Mouse (Mus musculus) heart, embryonic 11.5 days (tissue): ENCODE results near the gene Nrgn. TPM values are rescaled to one million over a fixed set of nuclear protein-coding genes. Genes with fewer than 3 reads are reported as not detected.
A peak's percentile ranks its signal among the peaks of the same experiment; 100 is the strongest.

ENCODE experiments used
- ATAC-seq: fragments of 200-750 bp; cut with Nextera tagmentation; replicated peaks from 2 replicates; pipeline ENCODE4 v1.8.0; 2017; ENCODE audit warnings: moderate library complexity; ENCODE audit not compliant: insufficient number of reproducible peaks, low FRiP score, low TSS enrichment
- H3K27ac ChIP-seq: fragments of 300-500 bp; sonication (generic); 2 replicates; pipeline ENCODE4 v1.5.1; 2014; ENCODE audit warnings: mild to moderate bottlenecking, low read depth, low read length
- H3K27me3 ChIP-seq: fragments of 300-500 bp; sonication (generic); 2 replicates; pipeline ENCODE4 v1.6.1; 2014; ENCODE audit warnings: mild to moderate bottlenecking, low read length, mixed read lengths; ENCODE audit not compliant: control insufficient read depth, insufficient read depth
- H3K36me3 ChIP-seq: fragments of 300-500 bp; sonication (generic); 2 replicates; pipeline ENCODE4 v1.6.1; 2014; ENCODE audit warnings: mild to moderate bottlenecking, low read length, moderate library complexity, mixed read lengths; ENCODE audit not compliant: control insufficient read depth, insufficient read depth
- H3K4me1 ChIP-seq: fragments of 300-500 bp; sonication (generic); 2 replicates; pipeline ENCODE4 v1.6.1; 2014; ENCODE audit warnings: low read length; ENCODE audit not compliant: control insufficient read depth, insufficient read depth
- H3K4me2 ChIP-seq: fragments of 300-500 bp; sonication (generic); 2 replicates; pipeline ENCODE4 v1.6.1; 2014; ENCODE audit warnings: mild to moderate bottlenecking, moderate library complexity
- H3K4me3 ChIP-seq: fragments of 300-500 bp; sonication (generic); 2 replicates; pipeline ENCODE4 v1.5.1; 2014; ENCODE audit warnings: low read depth, low read length
- H3K9ac ChIP-seq: fragments of 300-500 bp; sonication (generic); 2 replicates; pipeline ENCODE4 v1.6.1; 2014; ENCODE audit warnings: mild to moderate bottlenecking, low read depth, low read length, moderate library complexity
- H3K9me3 ChIP-seq: fragments of 300-500 bp; sonication (generic); replicated peaks from 2 replicates; pipeline ENCODE4 v1.6.1; 2016; ENCODE audit warnings: low read length; ENCODE audit not compliant: control insufficient read depth
- WGBS: fragments of 180-500 bp; shearing (Covaris S2); extraction: QIAGEN DNeasy Blood & Tissue Kit; methylation state at CpG from one replicate; pipeline ENCODE4 v1.1.7; 2014; ENCODE audit not compliant: insufficient replicate concordance; 5-methylcytosine and 5-hydroxymethylcytosine counted together
- polyA plus RNA-seq: library from polyadenylated mRNA; unstranded; fragments of >200 nt; fragmentation: Nextera tagmentation; extraction: Ambion mirVana; gene quantifications from 2 replicates; pipeline ENCODE4 v1.2.1, GENCODE M21; 2014

Gene Nrgn
- polyA plus RNA-seq, 1 experiment from 2014 or later = 5.2 TPM

GRCm38 (mm10) chr9:37527396-37528224 is 25.1 kb downstream of the Nrgn start, which contains the start of gene Esam:
Gene Esam, plus strand, starts transcription at chr9:37528078.
- Histone ChIP-seq H3K27me3 (peaks cover 21% of the 10 kb centered on the region; the same call in 1 of the 2 replicates), H3K27ac (peak within 1 kb of the TSS; percentile 70)
- ATAC-seq = peak; percentile 58

GRCm38 (mm10) chr9:37526443-37527395 is 26.0 kb downstream of the Nrgn start:
- Histone ChIP-seq H3K4me2 (peak overlapping the region; percentile 76), H3K9me3 (no peaks in the 10 kb centered on the region), H3K27ac (no peak overlapping the region), H3K36me3 (peaks cover 4% of the 10 kb centered on the region; the same call in 1 of the 2 replicates), H3K9ac (peak overlapping the region; percentile 16; the same call in 1 of the 2 replicates), H3K4me3 (peak overlapping the region; percentile 34), H3K27me3 (peaks cover 21% of the 10 kb centered on the region; the same call in 1 of the 2 replicates), H3K4me1 (peaks cover 17% of the 10 kb centered on the region)
- WGBS = 28% methylated on average over 21 of the region's 21 CpGs
- no peak for ATAC-seq

More at GRCm38 (mm10) chr9:37527396-37528224, 25.1 kb downstream of the Nrgn start, which contains the start of gene Esam:
- Histone ChIP-seq H3K36me3 (peaks cover 4% of the 10 kb centered on the region; the same call in 1 of the 2 replicates), H3K4me1 (peaks cover 17% of the 10 kb centered on the region), H3K9me3 (no peaks in the 10 kb centered on the region), H3K9ac (peak within 1 kb of the TSS; percentile 40), H3K4me2 (peak within 1 kb of the TSS; percentile 76), H3K4me3 (peak within 1 kb of the TSS; percentile 34)
- 3% methylated on average over 41 of the region's 41 CpGs for WGBS

GRCm38 (mm10) chr9:37525461-37525860 is 27.2 kb downstream of the Nrgn start:
- H3K4me1 ChIP-seq = peaks cover 17% of the 10 kb centered on the region
- WGBS = 71% methylated on average over 2 of the region's 2 CpGs
- peaks cover 21% of the 10 kb centered on the region; the same call in 1 of the 2 replicates for H3K27me3 ChIP-seq
- H3K27ac ChIP-seq = no peak overlapping the region
- no peaks in the 10 kb centered on the region for H3K9me3 ChIP-seq
- H3K4me2 ChIP-seq = no peak overlapping the region
- H3K9ac ChIP-seq = no peak overlapping the region
- H3K4me3 ChIP-seq = no peak overlapping the region
- no peak for ATAC-seq
- H3K36me3 ChIP-seq = peaks cover 4% of the 10 kb centered on the region; the same call in 1 of the 2 replicates

GRCm38 (mm10) chr9:37519995-37520394 is 32.7 kb downstream of the Nrgn start:
- peaks cover 12% of the 10 kb centered on the region; the same call in 1 of the 2 replicates for H3K36me3 ChIP-seq

GRCm38 (mm10) chr9:37518991-37519390 is 33.7 kb downstream of the Nrgn start:
- Histone ChIP-seq H3K27me3 (no peaks in the 10 kb centered on the region), H3K4me1 (peaks cover 4% of the 10 kb centered on the region; the same call in 1 of the 2 replicates), H3K9ac (no peak overlapping the region), H3K27ac (no peak overlapping the region), H3K4me2 (no peak overlapping the region), H3K4me3 (no peak overlapping the region), H3K9me3 (no peaks in the 10 kb centered on the region), H3K36me3 (peaks cover 12% of the 10 kb centered on the region; the same call in 1 of the 2 replicates)
- 94% methylated on average over 8 of the region's 8 CpGs for WGBS
- no peak for ATAC-seq

More at GRCm38 (mm10) chr9:37519995-37520394, 32.7 kb downstream of the Nrgn start:
- no peak overlapping the region for H3K4me3 ChIP-seq
- no peak overlapping the region for H3K4me2 ChIP-seq
- H3K27ac ChIP-seq = no peak overlapping the region
- WGBS = 81% methylated on average over 2 of the region's 2 CpGs
- ATAC-seq = no peak
- H3K4me1 ChIP-seq = peaks cover 4% of the 10 kb centered on the region; the same call in 1 of the 2 replicates
- no peaks in the 10 kb centered on the region for H3K9me3 ChIP-seq
- no peak overlapping the region for H3K9ac ChIP-seq
- H3K27me3 ChIP-seq = no peaks in the 10 kb centered on the region

GRCm38 (mm10) chr9:37517467-37517866 is 35.2 kb downstream of the Nrgn start:
- Histone ChIP-seq H3K9ac (no peak overlapping the region), H3K27me3 (no peaks in the 10 kb centered on the region), H3K4me2 (no peak overlapping the region), H3K4me3 (no peak overlapping the region), H3K27ac (no peak overlapping the region), H3K4me1 (peaks cover 4% of the 10 kb centered on the region; the same call in 1 of the 2 replicates), H3K36me3 (peaks cover 8% of the 10 kb centered on the region; the same call in 1 of the 2 replicates), H3K9me3 (no peaks in the 10 kb centered on the region)
- ATAC-seq = no peak
- 64% methylated on average over 1 of the region's 1 CpGs for WGBS

GRCm38 (mm10) chr9:37514456-37514855 is 38.2 kb downstream of the Nrgn start:
- Histone ChIP-seq H3K27me3 (no peaks in the 10 kb centered on the region), H3K4me3 (no peak overlapping the region), H3K27ac (no peak overlapping the region), H3K4me2 (no peak overlapping the region), H3K4me1 (peaks cover 4% of the 10 kb centered on the region; the same call in 1 of the 2 replicates), H3K9me3 (no peaks in the 10 kb centered on the region), H3K36me3 (peaks cover 6% of the 10 kb centered on the region; the same call in 1 of the 2 replicates), H3K9ac (no peak overlapping the region)
- WGBS = 76% methylated on average over 3 of the region's 3 CpGs
- ATAC-seq = no peak

GRCm38 (mm10) chr9:37512097-37512496 is 40.6 kb downstream of the Nrgn start:
- H3K4me1 ChIP-seq = peaks cover 4% of the 10 kb centered on the region; the same call in 1 of the 2 replicates
- H3K4me3 ChIP-seq = no peak overlapping the region
- H3K27me3 ChIP-seq = no peaks in the 10 kb centered on the region
- ATAC-seq = no peak
- no peak overlapping the region for H3K4me2 ChIP-seq
- H3K9ac ChIP-seq = no peak overlapping the region
- WGBS = 88% methylated on average over 2 of the region's 2 CpGs
- no peaks in the 10 kb centered on the region for H3K36me3 ChIP-seq
- H3K27ac ChIP-seq = no peak overlapping the region
- no peaks in the 10 kb centered on the region for H3K9me3 ChIP-seq
